8 mouse cellular contexts compared by ENCODE assay signal in the genomic region with DNA sequence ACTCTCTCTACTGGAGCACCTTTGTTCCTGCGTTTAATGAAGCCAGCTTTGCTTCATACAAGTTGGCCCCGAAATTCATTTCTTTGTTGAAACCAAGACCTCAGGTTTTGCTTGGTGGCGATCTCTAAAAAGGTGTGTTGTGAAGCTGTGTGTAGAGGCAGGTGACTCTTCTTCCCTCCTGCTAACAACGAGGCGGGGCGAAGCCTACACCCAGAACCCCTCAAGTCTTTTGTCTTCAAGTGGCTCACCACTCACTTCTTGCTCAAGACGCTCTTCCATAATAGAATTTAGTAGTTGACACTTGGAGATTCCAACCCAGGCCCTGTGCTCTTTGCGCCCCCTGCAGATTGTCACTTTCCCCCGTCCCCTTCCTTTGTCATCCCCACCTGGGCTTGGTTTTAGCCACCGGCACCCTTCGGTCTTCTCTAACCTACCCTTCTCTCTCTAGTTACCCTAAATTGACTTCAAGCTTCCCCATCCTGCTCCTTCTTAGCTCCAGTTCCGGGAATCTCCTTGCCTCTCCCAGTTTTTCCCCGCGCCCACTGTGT. TPM values are rescaled to one million over a fixed set of nuclear protein-coding genes. Genes with fewer than 3 reads are reported as not detected.
A peak's percentile ranks its signal among the peaks of the same experiment; 100 is the strongest.
DNase-seq lines count a peak whose midpoint lies in the region; ATAC-seq and TF ChIP-seq lines count a peak whose summit lies in the region.

No protein-coding gene starts in this region.

- intact Hi-C loops in left cerebral cortex, postnatal 36 days (cut with DNase I) = loop anchor here (5.0 to 10.0 kb wide), 2 partner anchors 368 to 590 kb away; a partner anchor contains a TSS

- no peak overlapping the region for H3K27ac ChIP-seq in liver, embryonic 14.5 days

- H3K4me3 ChIP-seq in liver, embryonic 14.5 days (ENCODE audit: insufficient read depth in 1 of 2, low read depth in 2 of 2, low read length in 2 of 2) = peak overlapping the region; percentile 15 to 35

- TF ChIP-seq EP300 in liver, embryonic 14.5 days (IDR thresholded peaks at IDR 0.05; ENCODE audit: low read depth) = no peak

- ATAC-seq in liver, embryonic 14.5 days (ENCODE audit: insufficient read depth) = no peak

- WGBS in liver, embryonic 14.5 days (ENCODE audit: insufficient replicate concordance) = 15% methylated on average over 14 of the region's 14 CpGs

- no peaks in the 10 kb centered on the region; the same call in 1 of the 2 replicates for H3K27me3 ChIP-seq in liver, embryonic 14.5 days (ENCODE audit: control insufficient read depth, insufficient read depth, low read length)

- H3K4me2 ChIP-seq in liver, embryonic 14.5 days (ENCODE audit: low read depth) = peak overlapping the region; percentile 83

- no peaks in the 10 kb centered on the region; the same call in none of the 2 replicates for H3K36me3 ChIP-seq in liver, embryonic 14.5 days (replicated peaks; ENCODE audit: control insufficient read depth, insufficient read depth, low read depth)

- H3K4me1 ChIP-seq in liver, embryonic 14.5 days (replicated peaks; ENCODE audit: control insufficient read depth in 2 of 2, insufficient read depth in 2 of 2, low read length in 1 of 2) = peaks cover 11 to 13% of the 10 kb centered on the region in 2 experiments

- TF ChIP-seq CTCF in liver, embryonic 14.5 days (IDR thresholded peaks at IDR 0.05; ENCODE audit: low read depth) = no peak; the same call in 1 of the 2 replicates

- no peak overlapping the region for H3K9ac ChIP-seq in liver, embryonic 14.5 days (replicated peaks)

- DNase-seq in cerebellum, postnatal 10 days = peak; percentile 59 to 63
- no peak for DNase-seq in cerebellum, postnatal 25 days
- DNase-seq in urinary bladder, postnatal 14 days (ENCODE audit: low spot score) = peak; percentile 11
- DNase-seq in urinary bladder, postnatal 10 days (ENCODE audit: low spot score) = no peak
- no peak for DNase-seq in liver, embryonic 14.5 days (ENCODE audit: low read depth in 3 of 3, low spot score in 3 of 3)
- peak; percentile 62 for DNase-seq in testis, postnatal 10 days (ENCODE audit: low spot score)
- no peak for DNase-seq in left cerebral cortex, postnatal 36 days (ENCODE audit: low spot score in 2 of 2)
- no peak for DNase-seq in right cerebral cortex, postnatal 4 days

- no peaks in the 10 kb centered on the region for H3K9me3 ChIP-seq in liver, embryonic 14.5 days (ENCODE audit: control insufficient read depth, low read length)

RNA-seq across cellular contexts. Expression of a gene that starts 0.5 kb away (rescaled TPM):
- 0.08 and 0.14 TPM in 2 replicates for polyA plus RNA-seq in liver, embryonic 14.5 days (2012; rRNA removed)
- 0.05 and 0.24 TPM in 2 replicates for polyA plus RNA-seq in liver, embryonic 14.5 days (2014; fragmentation: Nextera tagmentation; extraction: Ambion mirVana)
- under 1 TPM; 0.29 to 0.44 TPM for total RNA-seq in left cerebral cortex, postnatal 36 days (2021)

RNA-seq across cellular contexts. Expression of a gene that starts 0.6 kb away (rescaled TPM):
- polyA plus RNA-seq in liver, embryonic 14.5 days (2012; rRNA removed) = 7.2 and 9.0 TPM in 2 replicates
- 7.2 and 7.4 TPM in 2 replicates for polyA plus RNA-seq in liver, embryonic 14.5 days (2014; fragmentation: Nextera tagmentation; extraction: Ambion mirVana)
- 10 to 100 TPM; 18.6 to 23.6 TPM for total RNA-seq in left cerebral cortex, postnatal 36 days (2021)

RNA-seq across cellular contexts. Expression of a gene that starts 56.2 kb away (rescaled TPM):
- polyA plus RNA-seq in liver, embryonic 14.5 days (2012; rRNA removed) = 1.3 TPM in 2 replicates
- polyA plus RNA-seq in liver, embryonic 14.5 days (2014; fragmentation: Nextera tagmentation; extraction: Ambion mirVana) = 1.8 TPM in 2 replicates
- total RNA-seq in left cerebral cortex, postnatal 36 days (2021) = 10 to 100 TPM; 11.6 to 15.4 TPM

Comparison
In these comparisons a context has a peak if more than half of its experiments do, and no peak if none do; other contexts are left out.
1. DNase-seq: peak in cerebellum, postnatal 10 days (2 of 2), urinary bladder, postnatal 14 days (single experiment) and testis, postnatal 10 days (single experiment); none in cerebellum, postnatal 25 days (0 of 2), urinary bladder, postnatal 10 days (single experiment), liver, embryonic 14.5 days (0 of 3), left cerebral cortex, postnatal 36 days (0 of 2) and right cerebral cortex, postnatal 4 days (single experiment).